Mouse (Mus musculus) brain, embryonic 18.5 days (tissue): ENCODE measurements around the gene Pum2.

Experiments
- DNase-seq: peaks from one replicate; pipeline ENCODE4 v3.0.0-alpha.2; 2012; ENCODE audit warnings: low read depth, low spot score

Pum2 gene

DNA sequence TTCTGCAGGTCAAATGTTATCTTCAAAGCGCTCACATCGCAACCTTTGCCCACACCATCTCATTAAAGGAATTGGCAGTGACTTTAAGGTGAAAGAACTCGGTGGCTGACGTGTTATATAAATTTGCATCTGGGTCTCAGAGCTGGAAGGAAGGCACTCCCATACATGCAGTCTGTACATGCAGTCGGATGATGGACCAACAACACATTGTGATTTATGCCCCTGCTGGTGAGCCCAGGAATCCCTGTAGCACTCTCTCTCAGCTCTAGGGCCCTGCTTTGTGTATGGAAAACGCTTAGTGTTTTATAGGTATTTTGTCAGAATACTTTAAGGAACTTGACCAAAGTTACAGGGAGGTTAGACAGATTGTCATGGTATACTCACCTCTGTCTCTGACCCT is 86.6 kb downstream of the Pum2 start:
- DNase-seq: no peak

DNA sequence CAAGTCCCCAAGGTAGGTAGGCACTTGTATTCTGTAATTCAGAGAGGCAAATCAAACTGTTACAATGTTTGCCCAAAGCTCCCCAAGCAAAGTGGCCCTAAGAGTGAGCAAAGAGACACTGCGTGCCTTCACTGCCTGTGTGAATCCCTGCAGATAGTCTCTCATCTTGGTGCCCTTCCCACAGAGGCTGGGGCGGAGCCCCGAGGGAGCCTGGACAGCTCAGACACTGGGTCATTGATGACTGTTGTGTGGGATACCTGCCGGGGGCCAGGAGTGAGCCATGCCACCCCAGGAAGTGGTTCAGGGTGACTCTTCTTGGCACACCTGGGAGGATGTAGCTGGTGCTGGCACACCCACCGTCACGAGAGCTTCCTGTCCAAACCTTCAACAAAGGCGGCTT is 87.1 kb downstream of the Pum2 start:
- no peak for DNase-seq

DNA sequence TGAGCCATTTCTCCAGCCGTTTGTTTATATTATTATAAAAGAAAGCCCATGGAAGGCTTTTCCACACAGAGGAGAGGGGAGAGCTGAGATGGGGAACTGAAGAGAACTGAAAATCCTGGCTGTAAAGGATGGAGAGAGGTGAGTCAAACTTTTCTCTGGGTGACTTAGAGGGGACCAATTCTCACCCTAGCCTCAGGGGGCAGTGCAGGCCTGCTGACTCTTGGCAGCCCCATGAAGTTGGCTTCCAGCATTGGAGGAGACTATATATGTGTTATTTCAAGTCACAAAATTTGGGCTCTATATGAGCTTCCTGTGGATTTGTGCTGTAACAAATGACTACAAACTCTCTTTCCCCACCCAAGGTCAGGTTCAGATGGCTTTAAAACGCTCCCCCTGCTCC is 88.7 kb downstream of the Pum2 start:
- DNase-seq: no peak

DNA sequence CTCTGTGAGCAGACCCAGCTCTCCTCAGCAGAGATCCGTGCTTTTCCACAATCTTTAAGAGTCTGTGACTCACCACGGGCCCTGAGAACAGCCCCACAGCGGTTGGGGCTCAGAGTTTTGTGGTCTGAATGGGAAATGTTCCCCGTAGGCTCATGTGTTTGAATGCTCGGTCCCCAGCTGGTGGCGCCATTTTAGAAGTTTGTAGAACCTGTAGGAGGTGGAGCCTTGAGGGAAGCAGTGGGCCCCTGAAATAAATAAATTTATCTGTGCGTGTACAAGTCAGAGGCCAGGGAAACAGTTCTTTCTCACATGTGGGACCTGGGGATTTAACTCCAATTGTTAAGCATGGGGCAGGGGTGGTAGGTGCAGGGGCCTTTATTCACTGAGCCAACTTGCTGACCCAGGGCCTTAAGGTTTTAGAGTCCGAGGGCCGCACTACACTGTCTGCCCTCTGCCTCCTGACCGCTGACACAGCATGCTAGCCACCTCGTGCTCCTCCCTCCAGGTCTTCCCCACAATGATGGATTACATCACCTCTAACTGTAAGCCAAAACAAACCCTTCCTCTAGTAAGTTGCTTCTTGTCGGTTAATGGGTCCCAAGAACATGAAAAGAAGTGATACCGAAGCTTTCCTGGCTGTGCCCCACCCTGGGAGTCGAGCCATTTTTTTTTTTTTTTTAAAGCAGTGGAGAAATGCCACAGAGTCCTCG is 90.4 kb downstream of the Pum2 start:
- no peak for DNase-seq

DNA sequence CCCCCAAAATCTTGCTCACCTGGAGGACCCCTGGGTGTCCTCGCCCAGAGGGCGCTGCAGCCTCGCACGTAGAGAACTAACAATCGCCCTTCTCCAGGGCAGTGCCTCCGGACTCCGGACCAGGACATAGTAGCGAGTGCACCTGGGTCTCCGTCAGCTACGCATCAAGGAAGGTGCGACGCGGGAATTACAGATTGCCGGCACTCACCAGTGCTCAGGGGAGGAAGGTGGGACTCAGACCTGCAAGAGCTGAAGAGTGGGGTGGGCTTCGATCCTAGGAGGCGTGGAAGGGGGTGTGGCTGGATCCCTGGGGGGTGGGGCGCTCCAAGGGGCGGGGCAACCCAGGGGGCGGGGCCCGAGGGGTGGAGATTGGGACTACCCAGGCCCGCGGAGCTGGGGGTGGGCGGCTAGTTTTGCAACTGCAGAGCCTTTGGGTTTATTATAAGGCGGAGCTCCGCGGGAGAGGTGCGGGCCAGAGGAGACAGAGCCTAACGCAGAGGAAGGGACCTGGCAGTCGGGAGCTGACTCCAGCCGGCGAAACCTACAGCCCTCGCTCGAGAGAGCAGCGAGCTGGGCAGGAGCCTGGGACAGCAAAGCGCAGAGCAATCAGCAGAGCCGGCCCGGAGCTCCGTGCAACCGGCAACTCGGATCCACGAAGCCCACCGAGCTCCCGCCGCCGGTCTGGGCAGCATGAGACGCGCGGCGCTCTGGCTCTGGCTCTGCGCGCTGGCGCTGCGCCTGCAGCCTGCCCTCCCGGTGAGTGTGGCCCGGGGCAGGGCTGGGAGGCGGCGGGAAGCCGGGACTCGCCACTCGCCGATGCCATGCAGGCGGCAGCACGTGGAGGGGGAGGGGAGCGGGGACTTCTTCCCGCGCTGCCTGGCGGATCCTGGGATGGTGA is 97.3 kb downstream of the Pum2 start, which contains the start of gene Sdc1:
TSS of gene Sdc1 (plus strand) at position 378 of the 898 bp plus-strand sequence.
- DNase-seq: peak; percentile 47

DNA sequence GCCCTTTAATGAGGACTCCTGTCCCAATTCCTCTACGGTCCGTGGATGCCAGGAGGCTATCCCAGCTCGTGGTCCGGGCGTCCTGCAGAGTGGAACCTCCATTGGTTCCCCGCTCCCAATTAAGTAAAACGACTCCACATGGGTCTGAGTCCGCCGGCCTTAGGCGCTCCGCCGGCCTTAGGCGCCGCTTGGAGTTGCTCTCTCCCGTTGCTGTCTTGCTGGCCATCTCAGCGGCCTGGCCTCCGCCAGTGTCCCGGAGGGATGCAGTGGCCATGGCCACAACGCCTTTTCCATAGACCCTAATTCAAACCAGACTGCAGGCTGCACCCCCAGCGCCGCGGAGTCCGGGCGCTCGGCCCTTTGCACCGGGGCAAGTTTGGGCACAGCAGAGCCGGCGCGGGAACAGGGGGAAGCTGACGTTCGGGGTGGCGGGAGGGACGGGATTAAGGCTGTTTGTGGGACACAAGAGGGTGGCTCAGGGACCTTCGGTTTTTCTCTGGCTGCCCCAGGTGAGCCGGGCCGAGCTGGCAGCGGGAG is 98.0 kb downstream of the Pum2 start:
- no peak for DNase-seq

DNA sequence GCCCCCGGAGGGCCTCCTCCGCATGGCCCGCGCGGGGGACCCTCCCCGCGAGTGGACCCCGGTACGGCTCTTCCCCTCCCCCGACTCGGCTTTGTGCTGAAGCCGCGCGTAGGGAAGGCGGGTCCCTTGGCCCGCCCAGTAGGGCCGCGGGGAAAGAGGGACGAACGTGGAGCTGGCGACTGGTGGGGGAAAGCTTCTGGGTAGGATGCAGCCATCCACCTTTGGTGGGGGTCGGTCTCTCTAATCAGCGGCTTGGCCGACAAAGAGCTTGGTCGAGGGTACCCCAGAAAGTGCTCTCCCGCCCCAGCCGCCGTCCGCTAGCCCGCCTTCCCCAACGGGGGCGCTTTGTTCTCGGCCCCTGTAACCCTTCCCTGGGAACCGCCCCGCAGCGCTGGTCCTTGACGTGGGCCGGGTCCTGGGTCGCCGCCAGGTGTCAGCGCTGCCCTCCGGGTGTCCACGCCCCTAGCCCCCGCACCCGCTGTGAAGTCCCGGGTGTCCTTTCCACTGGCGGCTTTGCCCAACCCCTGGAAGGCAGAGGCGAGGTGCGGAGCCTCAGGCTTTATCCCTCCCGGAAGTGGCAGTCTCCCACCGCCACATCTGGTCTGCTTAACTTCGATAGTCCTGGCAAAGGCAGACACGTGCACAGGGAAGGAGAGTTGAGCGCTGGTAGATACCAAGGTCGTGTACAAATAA is 98.7 kb downstream of the Pum2 start:
- DNase-seq: no peak

DNA sequence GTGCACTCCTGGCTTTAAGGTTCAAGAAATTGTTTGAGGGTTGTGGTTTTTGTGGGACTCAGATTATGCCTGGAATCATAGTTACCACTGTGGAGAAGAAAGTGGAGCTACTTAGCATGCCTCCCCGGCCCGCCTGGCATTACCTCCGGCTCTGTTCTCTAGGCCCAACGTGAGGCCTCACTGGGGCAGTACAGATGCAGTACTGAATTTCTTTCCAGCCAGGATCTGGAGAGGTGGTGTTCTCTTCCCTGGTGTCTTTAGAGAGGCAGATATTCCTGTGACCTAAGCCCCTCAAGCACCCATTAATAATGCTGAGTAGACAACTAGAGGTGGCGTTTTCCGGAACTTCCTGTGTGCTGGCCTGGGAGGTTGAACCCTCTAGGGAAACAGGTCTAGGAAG is 99.4 kb downstream of the Pum2 start:
- no peak for DNase-seq

DNA sequence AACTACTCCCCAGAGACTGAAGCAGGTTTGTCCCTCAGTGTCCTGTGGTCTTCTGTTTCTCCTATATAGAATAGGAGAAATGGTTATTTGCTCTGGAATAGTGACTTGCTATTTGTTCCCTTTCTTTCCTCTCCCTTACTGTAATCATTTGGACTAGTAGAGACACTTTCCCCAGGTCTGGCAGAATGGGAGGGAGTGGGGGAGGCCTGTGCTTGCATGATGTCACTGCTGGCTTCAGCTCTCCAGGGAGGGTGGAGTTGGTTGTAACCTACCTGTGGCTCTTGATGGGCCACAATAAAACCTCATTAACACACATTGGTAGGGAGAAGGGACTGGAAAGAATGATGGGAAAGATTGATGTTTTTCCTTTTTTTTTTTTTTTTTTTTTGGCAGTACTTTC is 100.2 kb downstream of the Pum2 start:
- no peak for DNase-seq

DNA sequence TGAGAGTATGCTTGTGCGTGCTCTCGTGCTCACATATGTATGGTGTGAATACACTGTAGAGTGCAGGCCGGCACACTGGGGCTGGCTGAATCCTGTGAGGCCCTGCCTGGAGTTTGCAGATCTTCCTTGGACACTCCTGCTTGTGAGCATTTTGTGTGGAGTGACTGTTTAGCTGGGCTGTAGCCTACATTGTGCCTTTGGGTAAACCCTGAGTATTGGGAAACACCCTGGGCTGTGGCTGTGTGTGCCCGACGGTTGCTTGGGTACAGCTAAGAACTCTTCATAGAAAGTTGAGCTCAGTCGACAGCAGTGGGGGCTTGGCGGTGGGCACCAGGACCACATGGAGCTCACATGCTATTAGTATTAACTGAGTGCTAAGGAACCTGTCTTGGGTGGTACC is 102.3 kb downstream of the Pum2 start:
- no peak for DNase-seq

DNA sequence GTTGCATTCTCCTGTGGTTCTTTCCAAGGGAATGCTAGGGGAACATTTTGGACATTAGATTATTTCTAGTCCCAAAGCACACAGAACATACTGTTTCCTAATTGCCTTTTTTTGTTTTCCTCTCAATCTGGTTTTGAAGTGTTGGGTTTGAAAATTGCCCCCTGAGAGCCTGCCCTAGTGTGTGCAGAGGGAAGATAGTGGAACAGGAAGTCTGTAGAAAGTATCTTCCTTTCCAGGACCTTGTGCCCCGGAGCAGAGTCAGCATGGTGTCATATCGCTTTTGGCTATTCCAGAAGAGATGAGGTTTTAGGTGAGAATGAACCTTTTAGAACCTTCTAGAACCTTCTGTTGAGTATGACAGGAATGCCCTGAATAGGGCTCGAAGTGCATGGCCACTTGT is 102.8 kb downstream of the Pum2 start:
- no peak for DNase-seq

DNA sequence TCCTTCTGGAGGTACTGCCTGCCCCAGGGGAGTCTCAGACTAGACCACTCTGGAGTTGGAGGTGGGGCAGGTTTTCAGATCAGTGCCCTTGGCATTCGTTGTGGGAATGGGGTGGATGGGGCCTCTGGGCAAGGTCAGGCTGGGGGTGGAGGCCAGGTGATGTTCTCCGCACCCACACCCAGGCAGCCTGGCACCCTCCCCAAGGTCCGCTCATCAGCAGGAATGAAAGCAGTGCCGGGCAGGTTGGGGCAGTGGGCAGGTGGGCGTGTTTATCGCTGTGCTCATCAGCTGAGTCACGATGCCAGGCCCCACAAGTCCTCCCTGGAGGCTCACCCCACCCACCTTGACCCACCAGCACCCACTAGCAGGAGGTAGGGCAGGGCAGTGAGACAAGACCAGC is 104.2 kb downstream of the Pum2 start:
- DNase-seq: no peak

DNA sequence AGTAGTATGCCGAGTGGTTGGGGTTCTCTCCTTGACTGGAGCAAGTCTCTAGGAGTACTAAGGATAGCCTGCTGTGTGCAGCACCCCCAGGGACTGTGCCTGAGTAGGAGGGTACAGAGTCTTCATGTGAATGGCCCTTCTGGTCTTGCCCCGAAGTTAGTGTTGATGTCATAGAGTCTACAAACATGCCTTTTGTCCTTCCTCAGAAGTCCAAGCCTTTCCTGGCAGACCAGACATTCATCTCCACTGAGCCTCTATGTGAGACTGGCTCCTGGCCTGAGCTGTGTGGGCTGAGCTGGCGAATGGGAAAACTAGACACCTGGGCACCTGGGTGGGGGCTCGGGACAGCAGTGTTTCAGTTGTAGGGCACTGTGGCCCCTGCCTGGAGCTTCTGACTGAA is 105.9 kb downstream of the Pum2 start:
- no peak for DNase-seq

DNA sequence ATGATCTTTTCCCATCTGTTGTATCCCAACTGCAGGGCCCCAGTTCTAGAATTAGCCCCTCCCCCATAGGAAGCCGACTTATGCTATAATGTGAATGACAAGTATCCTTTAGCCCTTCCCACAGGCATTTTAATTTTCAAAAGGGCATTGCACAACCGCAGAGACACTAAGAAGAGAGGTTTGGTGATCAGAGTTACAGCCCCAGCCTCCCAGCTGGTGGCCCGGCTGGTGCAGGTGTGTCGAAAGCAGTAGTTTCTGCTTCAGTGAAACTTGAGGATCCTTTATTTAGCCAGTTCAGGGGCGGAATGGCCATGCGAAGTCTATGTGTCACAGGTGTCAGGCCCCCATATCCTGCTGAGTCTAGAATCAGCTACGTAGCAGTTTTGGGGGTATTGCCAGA is 107.2 kb downstream of the Pum2 start:
- no peak for DNase-seq

DNA sequence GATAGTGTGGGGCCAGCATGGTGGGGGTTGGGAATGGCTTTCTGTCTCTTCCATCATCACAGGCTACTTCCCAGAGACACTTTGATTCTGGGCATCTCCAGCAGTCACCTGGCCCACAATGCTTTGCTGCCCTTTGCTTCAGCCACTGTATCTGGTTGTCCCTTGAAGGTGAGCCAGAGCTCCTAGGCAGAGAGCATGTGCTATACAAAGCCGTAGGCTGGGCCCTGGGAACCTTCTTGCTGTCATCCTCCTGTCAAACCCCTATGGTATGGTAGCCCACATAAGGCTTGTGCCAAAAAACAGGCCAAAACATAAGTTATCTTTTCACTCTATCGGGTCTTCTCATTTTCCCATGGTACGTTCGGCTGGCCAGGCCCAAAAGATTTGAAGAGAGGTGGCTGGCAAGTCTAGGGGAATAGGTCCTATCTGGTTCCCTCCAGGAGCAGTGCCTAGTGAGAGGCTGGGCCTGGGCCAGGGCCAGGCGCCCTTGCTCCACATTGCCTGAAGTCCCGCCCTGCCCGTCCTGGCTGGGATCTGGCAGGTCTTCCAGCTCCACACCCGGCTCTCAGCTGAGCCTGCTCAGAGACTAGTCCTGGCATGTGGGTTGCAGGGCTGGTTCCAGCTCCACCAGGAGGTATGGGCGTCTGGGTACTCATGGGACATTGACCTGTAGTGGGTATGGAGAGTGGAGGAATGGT is 107.9 kb downstream of the Pum2 start:
- no peak for DNase-seq

DNA sequence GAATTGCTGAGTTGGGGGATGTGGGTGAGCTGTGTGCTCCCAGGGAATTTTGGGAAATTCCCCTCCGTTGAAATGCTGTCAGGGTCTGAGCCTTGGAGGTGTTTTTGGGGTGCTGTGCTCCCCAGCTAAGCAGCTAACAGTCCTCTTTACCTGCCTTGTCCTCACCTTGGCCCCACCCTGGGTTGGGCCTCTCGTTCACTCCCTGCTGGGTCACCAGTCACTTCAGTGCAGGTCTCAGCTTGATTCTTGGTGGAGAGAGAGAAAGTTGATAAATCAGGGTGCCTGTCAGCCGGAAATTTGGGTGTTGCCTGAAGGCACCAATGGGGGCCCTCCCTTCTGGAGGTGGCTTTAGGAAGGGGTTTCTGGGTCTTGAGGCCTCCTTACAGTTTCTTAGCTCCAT is 108.6 kb downstream of the Pum2 start:
- DNase-seq: no peak

DNA sequence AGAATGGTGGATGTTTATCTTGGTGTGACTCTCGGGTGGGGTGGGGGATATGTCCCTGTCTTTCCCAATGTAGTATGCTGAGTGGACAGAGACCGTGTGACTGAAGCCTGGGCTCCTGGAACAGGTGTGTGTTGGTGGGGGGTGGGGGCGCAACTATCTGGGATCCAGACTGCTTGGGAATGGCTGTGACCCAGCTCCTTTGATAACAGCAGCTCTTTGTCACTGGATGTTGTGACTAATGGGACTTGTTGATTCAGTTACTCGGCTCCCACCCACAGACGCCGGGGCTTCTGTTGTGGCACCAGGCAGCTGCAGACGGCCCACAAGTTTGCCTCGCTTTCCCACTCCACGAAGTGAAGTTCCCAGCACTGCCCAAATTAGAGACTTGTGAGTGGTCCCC is 110.3 kb downstream of the Pum2 start:
- no peak for DNase-seq

DNA sequence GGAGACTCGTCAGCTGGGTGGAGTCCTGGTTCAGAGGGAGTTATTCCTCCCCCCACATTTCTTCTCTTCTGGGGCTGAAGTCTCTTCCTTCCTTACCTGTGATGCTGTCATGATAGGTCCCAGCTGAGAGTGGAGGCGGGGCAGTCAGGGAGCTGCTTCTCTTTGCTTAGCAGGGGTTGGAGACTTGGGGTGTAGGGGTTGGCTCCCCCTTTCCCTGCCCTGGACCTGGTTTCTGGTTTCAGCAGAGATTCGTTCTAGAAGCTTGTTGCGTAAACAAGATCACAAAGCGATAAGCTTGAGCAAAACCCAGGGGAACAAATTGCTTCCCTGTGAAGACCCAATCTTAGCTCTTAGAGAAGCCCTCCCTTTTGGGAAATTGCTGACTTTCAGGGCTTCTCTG is 112.5 kb downstream of the Pum2 start:
- DNase-seq: no peak

DNA sequence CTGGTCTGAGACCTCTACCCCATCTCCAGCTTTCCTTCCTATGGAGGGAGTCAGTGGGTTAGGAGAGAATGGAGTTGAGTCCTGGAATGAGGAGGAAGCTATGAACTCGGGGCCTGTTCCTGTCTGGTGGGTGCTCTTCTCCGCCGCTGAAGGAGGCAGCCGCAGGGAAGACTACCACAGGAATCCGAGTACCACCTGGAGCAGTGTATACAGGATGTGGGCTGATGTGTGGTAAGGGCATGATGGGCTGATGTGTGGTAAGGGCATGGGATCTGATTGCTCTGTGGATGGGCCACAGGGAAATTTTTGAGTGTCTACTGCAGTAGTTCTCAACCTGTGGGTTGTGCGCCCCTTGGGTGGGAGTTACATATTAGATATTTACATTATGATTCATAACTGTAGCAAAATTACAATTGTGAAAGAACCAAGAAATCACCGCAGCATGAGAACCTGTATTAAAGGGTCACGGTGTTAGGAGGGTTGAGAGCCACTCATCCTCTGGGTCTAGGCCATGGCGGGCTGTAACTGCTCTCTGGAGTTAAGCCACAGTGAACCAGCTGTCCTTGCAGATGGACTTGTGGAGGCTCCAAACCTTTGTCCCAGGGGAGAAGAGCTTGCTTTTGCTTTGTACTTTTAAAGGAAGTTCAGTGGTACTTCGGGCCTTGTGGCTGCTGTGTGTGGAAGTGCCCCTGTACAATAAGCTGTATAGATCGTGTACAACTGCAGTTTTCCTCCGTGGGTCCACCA is 113.2 kb downstream of the Pum2 start:
- DNase-seq: no peak

DNA sequence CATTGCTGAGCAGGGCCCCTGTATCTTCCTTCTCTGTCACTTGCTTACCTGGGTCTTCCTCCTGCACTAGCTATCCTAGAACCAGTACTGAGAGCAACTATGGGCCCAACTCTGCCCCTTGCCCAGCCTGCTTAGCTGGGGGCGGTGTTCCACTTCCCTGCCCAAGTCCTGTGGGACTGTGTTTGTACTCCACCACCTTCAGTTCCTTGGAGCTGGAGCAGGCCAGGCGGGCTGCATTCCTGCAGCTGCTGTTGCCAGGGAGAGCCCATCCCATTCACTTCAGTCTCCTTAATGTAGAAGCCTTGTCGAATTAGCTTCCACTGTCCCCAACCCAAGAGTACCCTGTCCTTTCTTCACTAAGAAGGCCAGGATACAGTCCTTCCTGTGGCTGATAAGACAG is 114.5 kb downstream of the Pum2 start:
- no peak for DNase-seq

DNA sequence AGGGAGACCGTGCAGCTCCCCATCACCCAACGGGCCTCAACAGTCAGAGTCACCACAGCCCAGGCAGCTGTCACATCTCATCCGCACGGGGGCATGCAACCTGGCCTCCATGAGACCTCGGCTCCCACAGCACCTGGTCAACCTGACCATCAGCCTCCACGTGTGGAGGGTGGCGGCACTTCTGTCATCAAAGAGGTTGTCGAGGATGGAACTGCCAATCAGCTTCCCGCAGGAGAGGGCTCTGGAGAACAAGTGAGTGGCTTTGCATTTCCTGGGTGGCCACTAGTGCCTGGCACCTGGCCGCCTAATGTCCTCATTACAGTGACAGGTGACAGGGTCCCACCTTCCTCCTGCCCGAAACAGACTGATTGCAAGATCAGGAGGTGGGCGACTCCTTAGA is 116.7 kb downstream of the Pum2 start:
- DNase-seq: no peak
